Mouse (Mus musculus): ENCODE results near the gene Tbc1d4.

The Tbc1d4 gene

DNA sequence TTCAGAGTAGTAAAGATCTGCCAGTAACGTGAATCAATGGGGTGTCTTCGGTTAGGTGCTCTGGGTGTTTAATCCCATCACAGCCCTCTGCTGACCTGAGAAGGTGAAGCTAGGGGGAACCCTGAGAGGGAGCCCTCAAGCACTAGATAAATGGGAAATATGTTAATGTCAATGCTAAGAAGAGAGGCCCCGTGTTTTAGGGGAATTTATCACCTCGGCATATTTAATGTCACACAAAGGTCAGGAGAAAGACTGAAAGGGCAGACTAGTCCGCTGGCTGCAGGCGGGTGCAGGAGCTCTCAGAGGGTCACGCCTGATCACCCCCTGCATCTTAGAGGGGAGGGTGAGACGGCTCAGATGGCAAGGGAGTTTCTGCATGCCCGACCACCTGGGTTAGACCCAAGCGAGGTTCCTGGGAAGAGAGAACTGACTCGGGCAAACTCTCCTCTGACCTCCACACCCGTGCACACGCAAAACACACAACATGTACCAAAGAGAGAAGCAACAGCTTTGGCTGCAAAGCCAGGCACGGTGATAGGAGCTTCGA lies 120.7 kb downstream of the Tbc1d4 start:
- DNase-seq = no peak

DNA sequence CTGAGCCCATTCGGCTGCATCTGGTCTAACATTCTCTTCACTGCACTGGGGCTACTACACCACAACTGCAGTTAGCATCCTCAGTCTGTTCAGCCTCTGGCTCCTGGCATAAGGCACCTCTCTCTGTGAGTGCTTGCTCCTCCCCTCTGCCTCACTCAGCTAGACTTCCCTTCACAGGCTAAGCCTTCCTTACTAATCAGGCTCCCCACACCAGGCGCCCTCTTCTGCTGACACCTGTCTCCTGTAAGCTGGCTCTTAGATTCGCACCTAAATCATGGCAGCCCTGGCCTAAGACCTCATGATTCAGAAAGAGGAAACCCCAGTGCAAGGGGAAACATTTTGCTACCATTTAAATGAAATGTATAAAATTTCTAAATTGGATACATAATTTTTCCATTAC lies 122.4 kb downstream of the Tbc1d4 start:
- peak; percentile 13 for DNase-seq

DNA sequence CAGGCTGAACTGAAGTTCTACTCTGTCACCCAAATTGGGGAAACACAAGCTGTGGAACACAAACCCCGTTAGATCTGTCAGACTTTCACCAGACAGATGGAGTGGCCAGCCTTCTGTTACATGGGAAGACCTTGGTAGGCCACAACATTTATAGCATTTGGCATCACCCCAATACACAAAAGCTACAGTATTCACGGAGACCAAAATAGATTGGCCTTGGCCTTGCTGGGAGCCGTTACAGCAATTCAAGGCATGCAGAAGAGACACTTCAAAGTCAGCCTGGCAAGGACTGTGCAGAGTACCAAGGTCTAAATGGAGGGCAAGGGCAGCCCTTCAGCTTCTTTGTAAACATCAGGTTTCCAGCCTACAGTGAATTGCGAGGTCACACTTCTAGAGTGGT lies 125.8 kb downstream of the Tbc1d4 start:
- DNase-seq = no peak

DNA sequence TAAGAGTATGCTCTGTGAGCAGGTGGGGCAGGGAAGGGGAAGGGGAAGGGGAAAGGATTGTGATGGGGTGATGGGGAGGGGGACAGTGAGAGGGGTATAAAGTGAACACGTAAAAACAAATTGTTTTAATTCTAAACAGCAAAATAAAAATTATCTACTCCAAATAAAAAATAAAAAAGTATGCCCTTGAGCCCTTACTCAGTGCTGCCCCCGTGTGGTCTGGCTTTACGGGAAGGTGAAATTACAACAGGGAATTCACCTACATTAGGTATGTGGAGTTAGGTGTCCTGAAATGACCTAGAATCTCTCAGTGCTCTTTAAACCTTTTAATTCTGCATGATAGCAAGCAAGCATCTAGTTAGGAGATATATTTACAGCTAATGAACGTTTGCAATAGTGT lies 126.7 kb downstream of the Tbc1d4 start:
- DNase-seq = peak; percentile 70

DNA sequence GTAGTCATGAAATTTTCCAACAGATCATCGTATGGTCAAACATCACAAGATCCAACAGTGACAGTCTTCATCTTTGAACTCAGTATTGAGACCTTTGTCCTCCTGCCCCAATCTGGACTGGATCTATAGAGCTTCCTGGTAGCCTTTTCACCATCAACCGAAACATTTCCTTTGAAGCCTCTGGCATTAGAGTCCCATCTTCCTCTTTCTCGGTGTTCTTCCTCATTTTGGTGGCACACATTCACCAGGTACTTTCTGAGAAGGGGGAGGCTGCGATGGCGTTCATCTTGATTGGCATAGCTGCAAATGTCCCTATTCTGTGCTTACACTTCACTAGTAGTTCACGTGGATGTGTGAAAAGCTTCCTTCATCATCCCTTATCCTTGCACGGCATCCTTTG lies 127.8 kb downstream of the Tbc1d4 start:
- no peak for DNase-seq

DNA sequence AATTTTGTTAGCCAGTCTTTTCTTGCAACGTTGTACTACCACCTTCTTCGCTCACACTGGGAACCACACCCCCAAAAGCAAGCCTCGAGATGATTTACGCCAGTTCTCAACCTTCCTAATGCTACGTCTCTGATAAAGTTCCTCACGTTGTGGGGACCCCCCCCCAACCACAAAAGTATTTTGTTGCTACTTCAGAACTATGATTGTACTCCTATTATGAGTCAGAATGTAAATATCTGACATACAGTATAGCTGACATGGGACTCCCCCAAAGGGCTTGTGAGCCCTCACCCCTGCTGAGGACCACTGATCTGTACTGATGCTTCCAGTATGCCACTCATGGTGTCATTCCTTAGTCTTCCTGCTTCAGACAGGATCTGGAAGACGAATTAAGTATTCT lies 128.4 kb downstream of the Tbc1d4 start:
- no peak for DNase-seq

DNA sequence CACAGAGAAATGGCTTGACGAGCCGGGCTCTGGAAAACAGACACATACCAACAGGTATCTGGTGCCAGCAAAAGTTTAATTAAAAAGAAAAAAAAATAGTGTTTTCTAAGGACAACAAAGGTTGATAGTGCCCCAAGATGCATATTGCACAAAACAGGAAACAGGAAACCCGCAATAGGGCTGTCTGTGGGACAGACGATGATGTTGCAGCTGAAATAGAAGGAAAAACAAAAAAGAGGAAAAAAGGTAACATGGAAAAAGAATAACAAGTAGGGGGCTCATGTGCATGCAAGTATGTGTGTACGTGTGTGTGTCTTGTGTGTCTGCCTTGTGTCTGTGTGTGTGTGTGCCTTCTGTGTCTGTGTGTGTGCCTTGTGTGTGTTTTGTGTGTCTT lies 131.2 kb downstream of the Tbc1d4 start:
- peak; percentile 27 for DNase-seq

DNA sequence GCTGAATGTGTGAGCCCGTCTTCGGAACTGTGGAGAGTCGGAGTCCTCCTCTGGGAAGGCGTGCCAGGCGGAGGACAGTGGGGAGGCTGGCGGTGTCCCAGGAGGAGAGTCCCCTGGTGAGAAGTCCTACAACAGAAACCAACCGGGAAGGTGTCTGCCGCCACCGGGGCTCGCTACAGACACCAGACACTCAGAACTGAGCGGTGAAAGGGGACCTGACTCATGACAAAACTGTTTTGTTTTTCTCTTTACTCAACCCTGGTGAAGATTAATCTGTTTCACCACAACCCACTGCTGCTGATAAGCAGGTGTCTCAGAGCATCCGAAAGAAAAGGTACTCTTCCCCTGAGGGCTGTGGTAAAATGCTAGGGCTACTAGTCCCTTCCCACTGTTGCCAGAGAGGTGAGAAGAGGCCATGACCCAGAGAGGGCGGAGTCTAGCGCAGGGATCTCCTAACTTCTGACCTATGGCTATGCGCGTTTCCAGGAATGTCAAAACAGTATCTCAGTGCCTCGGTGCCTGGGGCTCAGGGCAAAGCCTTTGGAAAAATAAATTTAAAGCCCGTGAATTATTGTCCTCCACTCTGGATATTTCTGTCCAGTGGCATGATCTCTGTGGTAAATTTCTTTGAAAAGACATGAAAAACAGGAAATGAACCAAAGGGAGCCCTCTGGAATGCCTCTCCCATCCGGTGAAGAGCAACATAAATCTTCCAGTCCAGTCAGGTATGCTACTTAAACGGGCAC lies 131.7 kb downstream of the Tbc1d4 start:
- peak; percentile 54 for DNase-seq

DNA sequence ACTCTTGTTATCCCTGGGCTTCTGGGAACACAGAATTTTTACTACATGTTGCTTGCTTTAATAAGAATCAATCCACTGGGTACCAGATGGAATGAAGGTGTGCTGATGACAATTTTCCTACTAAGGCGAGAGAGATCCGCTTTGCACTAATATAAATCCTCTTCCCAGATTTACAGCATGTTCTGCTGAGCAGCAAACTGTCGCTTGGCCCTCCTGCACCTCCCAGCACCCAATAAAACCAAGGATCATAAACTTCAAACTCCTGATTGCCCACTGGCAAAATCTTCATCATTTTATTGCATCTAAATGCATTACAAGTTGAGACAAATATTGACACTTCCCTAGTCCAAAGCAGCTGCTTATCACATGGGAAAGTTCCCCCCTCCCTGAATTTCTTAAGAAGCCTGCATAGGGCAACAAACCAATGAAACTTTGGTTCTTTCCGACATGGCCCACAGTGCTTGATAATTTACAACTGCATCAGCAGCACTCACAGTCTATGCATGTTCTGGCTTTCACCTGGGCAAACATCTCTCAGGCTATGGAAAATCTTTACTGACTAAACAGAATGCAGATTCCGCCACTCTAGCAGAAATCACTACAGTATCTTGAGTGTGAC lies 139.4 kb downstream of the Tbc1d4 start:
- DNase-seq = no peak

DNA sequence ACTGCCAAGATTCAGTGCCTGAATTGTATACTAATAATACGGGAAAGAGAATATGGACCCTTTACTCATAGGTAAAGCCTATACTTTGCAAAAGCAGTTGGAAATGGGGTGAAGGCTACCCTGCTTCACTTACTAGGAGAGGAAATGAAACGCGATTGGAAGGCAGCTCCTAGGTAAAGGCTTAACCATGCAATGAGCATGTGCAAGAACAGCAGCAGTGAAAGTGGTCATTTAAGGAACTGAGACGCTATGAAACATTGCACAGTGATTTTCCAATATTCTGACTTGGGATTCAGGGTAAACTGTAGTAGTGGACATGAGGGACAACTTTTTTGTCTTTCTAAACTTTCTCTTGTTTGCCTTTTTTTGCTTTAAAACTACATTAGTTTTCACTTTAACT lies 140.8 kb downstream of the Tbc1d4 start:
- no peak for DNase-seq

DNA sequence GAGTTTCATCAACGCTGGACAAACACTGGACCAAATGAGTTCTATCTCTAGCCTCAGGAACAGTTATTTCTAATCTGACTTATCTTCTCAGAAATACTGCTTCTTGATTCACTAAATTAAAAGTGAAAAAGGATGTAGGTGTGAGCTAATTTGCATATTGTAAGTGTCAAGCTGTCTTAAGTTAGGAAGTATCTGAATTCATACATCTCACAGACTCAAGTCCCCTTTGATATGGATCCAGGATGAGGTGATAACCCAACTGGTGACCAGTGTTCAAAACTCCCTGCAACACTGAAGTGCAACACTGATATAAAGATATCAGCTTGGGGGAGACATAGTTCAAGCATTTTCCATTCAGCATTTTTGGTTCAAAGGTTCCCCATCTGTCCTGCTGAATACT lies 141.5 kb downstream of the Tbc1d4 start:
- DNase-seq = no peak

DNA sequence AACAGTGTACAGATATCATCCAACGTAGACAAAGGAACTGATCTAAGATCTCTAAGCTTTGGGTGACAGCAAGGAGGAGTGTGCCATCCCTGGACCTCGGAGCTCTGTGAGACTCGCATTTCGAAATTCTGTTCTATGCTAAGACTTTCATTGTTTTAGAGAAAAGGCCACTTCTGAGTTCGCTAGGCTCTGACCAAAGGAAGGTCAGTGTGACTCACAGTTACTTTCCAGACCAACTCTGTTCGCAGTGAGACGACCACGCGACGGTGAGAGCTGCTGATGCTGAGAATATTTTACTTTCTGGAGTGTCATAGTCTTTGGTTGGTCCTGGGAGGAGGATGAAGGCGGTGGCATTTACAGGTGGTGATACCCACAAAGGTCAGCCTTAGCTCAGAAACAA lies 142.5 kb downstream of the Tbc1d4 start:
- DNase-seq = no peak

DNA sequence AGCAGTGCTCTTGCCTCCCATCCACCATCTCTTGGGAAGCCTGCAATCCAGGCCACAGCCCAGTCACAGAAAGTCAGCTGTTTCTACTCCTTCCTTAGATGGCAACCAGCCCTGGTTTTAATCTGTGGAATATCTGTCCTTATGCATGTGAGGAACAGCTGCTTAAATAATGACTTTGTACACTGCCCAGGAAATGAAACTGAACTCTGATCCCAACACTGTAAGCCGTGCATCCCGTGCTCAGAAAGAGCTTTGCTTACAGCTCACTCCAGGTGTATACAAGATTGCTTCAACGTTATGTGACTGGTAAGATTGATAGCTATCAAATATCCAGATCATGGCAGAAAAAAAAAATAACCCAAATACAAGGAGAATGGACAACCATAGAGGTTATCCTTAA lies 143.1 kb downstream of the Tbc1d4 start:
- no peak for DNase-seq

DNA sequence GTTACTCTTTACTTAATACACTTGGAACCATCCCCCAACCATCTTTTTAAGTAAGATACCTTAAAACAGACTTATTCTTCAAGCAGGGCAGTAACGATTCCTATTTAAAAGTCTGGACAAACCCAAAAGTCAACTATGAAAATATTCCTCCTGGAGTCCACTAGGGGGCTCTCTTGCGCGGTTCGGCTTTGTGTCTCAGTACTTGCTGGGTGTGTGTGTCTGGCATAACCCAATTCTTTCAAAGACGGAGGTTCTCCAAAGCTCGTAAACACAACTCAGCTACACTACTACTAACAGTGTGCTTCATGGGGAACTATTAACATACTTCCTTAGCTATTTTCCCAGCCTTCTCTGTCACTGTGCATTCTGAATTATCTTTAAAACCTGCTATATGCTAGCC lies 148.2 kb downstream of the Tbc1d4 start:
- peak; percentile 60 for DNase-seq

DNA sequence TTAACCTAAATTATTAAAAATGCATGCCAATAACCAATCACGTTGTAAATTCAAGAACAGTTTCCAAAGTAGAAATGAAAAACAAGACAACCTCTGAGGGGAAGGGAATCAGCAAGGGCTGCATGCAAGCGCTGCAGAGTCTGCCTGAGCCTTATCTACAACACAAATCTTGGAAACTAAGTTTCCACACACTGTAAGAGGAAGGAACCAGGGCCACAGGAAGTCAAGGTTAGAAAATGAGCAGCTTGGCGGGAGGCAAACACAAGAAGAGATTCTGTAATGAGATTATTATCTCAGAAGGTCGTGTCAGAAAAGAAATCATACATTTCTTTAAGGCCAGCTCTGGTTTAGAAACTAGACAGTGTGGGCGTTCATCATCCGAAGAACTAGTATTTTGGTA lies 156.1 kb downstream of the Tbc1d4 start:
- no peak for DNase-seq

DNA sequence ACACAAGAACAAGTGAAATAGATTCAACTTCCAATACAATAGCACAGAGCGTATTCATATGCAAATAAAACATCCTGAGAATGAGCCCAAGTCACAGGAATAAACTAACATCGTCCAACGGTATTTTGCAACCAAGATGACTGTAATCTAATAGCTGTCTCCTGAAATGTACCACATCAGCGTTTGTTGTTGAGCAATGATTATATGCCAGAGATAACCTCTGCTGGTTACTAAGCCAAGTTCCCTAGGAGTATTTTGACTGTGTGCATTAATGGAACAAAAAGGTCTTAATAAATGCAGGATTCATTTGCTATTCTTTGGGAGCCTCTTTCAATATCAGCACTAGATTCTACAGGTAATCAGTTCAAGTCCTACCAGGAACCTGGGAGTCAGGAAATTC lies 161.1 kb downstream of the Tbc1d4 start:
- DNase-seq = no peak

DNA sequence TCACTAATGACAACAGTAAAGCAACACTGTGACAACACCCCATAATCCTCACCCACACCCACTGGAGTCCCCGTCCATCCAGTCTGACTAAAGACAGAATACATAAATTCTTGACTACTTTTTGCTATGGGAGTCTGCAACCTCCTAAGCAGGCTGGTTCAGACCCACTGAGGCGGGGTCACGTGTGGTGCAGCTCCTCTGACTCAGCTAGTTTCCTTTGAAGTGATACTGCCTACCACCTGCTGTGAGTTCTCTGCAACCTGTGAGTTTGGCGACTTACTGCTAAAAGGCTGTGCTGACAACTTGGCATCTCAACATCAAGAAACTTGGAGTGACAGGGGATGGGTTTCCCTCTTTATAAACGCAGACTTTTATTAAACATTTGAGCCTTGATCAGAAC lies 163.8 kb downstream of the Tbc1d4 start:
- no peak for DNase-seq

DNA sequence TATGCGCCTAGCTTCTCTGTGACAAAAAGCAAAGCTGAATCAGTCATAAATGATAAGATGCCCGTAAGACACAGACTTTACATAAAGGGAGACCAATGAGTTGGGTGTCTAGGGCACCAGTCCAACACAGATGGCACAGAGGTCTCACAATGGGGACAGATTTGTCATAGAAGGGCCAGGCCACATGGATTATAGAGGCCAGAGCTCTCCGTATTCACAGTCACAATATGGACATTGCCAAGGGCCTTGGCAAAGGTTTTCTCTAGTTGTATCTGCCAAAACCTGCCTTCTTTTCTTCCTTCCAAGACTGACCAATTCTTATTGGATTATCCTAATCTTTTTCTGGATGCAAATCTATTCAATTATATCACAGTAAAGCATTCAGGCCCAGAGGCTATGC lies 171.1 kb downstream of the Tbc1d4 start:
- DNase-seq = no peak

DNA sequence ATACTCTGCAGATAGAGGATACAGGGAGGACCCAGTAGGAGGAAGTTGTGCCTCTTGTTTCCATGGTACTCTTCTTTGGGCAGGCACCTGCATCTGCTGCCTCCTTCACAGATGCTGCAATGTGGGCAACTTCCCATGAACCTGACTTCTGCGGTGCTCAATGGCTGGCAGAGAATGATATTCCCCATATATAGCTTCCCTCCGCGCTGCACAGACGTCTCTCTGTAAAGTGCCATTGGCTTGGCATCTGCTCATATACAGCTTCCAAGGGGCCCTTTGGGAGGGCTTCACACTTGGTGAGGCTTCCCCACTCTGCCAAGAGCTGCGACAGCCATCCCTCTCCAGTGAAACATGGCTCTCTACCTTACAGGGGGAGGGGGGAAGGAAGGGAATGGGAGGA lies 178.5 kb downstream of the Tbc1d4 start:
- DNase-seq = no peak

DNA sequence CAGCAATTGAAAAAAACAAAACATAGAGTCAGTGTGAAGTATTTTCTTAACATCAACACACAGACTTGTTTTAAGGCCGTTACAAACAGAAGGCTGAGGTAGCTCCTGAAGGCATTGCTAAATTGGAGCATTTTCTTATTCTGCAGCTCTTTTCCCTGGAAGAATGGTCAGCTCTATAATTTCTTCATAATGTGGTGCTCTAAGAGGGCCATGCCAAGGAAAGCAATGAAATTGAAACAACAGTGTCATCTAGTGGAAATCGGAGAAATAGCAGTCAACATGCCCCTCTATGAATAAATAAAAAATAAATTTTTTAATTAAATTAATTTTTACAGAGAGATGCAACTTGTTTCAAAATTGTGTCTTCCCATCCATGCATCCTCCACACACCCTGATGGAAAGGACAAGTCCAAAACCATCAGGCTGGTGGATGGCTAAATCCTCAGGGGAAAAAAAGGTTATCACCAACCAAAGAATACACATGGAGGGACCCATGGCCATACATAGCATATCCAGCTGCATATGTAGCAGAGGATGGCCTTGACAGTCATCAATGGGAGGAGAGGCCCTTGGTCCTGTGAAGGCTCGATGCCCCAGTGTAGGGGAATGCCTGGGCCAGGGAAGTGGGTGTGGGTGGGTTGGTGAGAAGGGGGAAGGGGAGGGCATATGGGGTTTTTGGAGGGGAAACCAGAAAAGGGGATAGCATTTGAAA lies 180.0 kb downstream of the Tbc1d4 start:
- no peak for DNase-seq

DNA sequence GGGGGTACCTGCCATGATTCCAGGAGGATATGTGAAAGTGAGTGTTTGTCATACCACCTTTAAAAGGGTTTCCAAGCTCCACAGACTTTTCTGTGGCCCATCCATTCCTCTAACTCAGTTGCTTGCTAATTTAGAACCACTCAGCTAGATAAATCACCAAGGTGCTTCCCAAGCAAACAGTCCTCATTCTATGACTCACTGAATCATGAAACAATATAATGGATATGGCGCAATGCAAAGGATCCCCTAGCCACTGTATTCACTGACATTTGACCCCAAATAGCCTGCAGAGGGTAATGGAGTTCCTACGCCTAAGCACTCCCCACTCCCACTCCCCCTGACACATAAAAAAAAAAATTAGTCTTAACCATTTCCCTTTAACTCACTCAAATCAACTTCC lies 191.3 kb downstream of the Tbc1d4 start:
- no peak for DNase-seq
